Mouse (Mus musculus) limb, embryonic 12.5 days (tissue): ENCODE measurements around the gene Mterf4. TPM values are rescaled to one million over a fixed set of nuclear protein-coding genes. Genes with fewer than 3 reads are reported as not detected.

Source experiments
- ATAC-seq: fragments of 200-750 bp; cut with Nextera tagmentation; 2 replicates; pipeline ENCODE4 v1.8.0; 2017; ENCODE audit warnings: low read depth, moderate TSS enrichment; ENCODE audit not compliant: insufficient number of reproducible peaks, insufficient read depth, low FRiP score, low TSS enrichment
- H3K27ac ChIP-seq: fragments of 300-500 bp; sonication (generic); 2 replicates; pipeline ENCODE4 v1.5.1; 2016; ENCODE audit warnings: mild to moderate bottlenecking, moderate library complexity
- H3K27me3 ChIP-seq: fragments of 300-500 bp; sonication (generic); 2 replicates; pipeline ENCODE4 v1.6.1; 2016; ENCODE audit warnings: mild to moderate bottlenecking, moderate library complexity
- H3K36me3 ChIP-seq: fragments of 300-500 bp; sonication (generic); 2 replicates; pipeline ENCODE4 v1.6.1; 2016; ENCODE audit warnings: mild to moderate bottlenecking, moderate library complexity
- H3K4me1 ChIP-seq: fragments of 300-500 bp; sonication (generic); replicated peaks from 2 replicates; pipeline ENCODE4 v1.6.1; 2016
- H3K4me2 ChIP-seq: fragments of 300-500 bp; sonication (generic); 2 replicates; pipeline ENCODE4 v1.6.1; 2016; ENCODE audit warnings: mild to moderate bottlenecking, moderate library complexity
- H3K4me3 ChIP-seq: fragments of 300-500 bp; sonication (generic); replicated peaks from 2 replicates; pipeline ENCODE4 v1.5.1; 2016; ENCODE audit warnings: mild to moderate bottlenecking
- H3K9ac ChIP-seq: fragments of 300-500 bp; sonication (generic); replicated peaks from 2 replicates; pipeline ENCODE4 v1.6.1; 2016; ENCODE audit warnings: mild to moderate bottlenecking, moderate library complexity
- H3K9me3 ChIP-seq: fragments of 300-500 bp; sonication (generic); 2 replicates; pipeline ENCODE4 v1.6.1; 2016; ENCODE audit warnings: mild to moderate bottlenecking, moderate library complexity
- WGBS: fragments of 180-500 bp; shearing (Covaris S2); methylation state at CpG from one replicate; pipeline ENCODE4 v1.1.7; 2016; 5-methylcytosine and 5-hydroxymethylcytosine counted together
- microRNA-seq: library from miRNA; unstranded; fragments of <30 nt; microRNA quantifications from one replicate; pipeline ENCODE4, GENCODE M21; 2017
- polyA plus RNA-seq: library from polyadenylated mRNA; unstranded; fragments of >200 nt; fragmentation: Nextera tagmentation; extraction: Ambion mirVana; gene quantifications from 2 replicates; pipeline ENCODE4 v1.2.1, GENCODE M21; 2016

Gene Mterf4
- polyA plus RNA-seq, 1 experiment from 2014 or later = 38.8 TPM

DNA sequence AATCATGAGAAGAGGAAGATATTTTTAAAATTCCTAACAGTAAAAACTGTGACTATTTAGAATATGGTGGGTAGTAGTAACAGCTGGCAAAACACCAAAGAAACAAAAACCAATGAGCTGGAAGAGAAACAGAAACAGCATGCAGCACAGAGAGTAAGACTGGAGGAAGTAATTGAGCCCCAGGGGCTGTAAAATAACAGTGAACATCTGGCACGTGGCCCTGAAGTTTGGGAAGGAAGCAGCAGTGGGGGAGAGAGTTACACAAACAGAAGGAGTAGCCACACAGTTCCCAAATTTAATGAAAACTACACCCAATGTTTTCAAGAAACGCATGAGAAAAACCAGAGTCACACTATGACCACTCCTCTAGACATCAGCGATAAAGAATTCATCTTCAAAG, 38.5 kb downstream of the Mterf4 start:
- Histone ChIP-seq H3K9me3 (no peaks in the 10 kb centered on the region), H3K27me3 (no peaks in the 10 kb centered on the region), H3K36me3 (peaks cover 56% of the 10 kb centered on the region), H3K4me1 (peaks cover 14% of the 10 kb centered on the region), H3K27ac (no peak overlapping the region; the same call in 1 of the 2 replicates), H3K4me3 (no peak overlapping the region), H3K4me2 (no peak overlapping the region), H3K9ac (no peak overlapping the region)
- ATAC-seq = no peak; the same call in 1 of the 2 replicates
- 30% methylated on average over 3 of the region's 3 CpGs for WGBS

DNA sequence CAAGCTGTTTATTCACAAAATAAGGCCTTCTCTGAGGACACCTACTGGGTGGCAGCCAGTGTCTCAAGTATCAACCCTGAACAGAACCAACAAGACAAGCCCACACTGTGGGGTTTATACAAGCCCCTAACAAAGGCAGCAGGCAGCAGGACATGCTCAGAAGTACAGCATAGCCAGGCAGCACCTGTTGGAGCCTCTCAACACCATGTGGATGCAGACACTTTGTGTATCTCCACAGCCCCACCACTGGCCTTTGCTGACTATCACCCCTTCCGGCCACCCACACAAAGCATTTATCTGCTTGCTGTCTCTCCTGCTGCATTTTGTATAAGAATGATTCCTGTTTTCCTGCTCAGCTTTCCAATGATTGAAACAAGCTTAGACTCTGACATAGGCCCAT, 48.2 kb downstream of the Mterf4 start:
- no peaks in the 10 kb centered on the region for H3K27me3 ChIP-seq
- no peak overlapping the region for H3K27ac ChIP-seq
- H3K36me3 ChIP-seq = peaks cover 62% of the 10 kb centered on the region
- ATAC-seq = no peak
- H3K4me2 ChIP-seq = no peak overlapping the region
- H3K9ac ChIP-seq = no peak overlapping the region
- no peak overlapping the region for H3K4me3 ChIP-seq
- no peaks in the 10 kb centered on the region for H3K9me3 ChIP-seq
- H3K4me1 ChIP-seq = peaks cover 26% of the 10 kb centered on the region
- 87% methylated on average over 1 of the region's 1 CpGs for WGBS

DNA sequence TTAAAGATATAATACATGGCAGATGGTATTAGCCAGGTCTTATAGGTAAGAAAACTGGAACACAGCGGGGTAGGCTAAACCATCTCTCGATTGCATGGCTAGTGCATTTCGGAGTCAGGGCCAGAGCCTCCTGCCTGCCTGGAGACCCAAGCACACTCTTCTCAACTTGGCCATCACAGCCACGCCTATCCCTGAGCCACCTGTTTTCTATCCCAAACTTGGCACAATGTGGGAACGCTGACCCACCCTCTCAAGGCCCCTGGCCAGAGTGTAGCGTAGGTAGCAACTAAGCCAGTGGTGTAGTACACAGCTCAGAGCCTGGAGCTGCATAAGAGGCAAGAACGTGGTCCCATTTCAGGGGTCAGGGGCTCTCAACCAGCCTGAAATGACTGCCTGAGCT, 50.0 kb downstream of the Mterf4 start:
- Histone ChIP-seq H3K4me2 (no peak overlapping the region), H3K4me3 (no peak overlapping the region), H3K27ac (no peak overlapping the region), H3K9ac (no peak overlapping the region), H3K36me3 (peaks cover 47% of the 10 kb centered on the region), H3K4me1 (peaks cover 39% of the 10 kb centered on the region), H3K27me3 (no peaks in the 10 kb centered on the region), H3K9me3 (no peaks in the 10 kb centered on the region)
- no peak for ATAC-seq
- 87% methylated on average over 7 of the region's 7 CpGs for WGBS

GRCm38 (mm10) chr1:93252586-93252985, 53.1 kb downstream of the Mterf4 start:
- Histone ChIP-seq H3K4me2 (0 out of 2 replicates have a peak overlapping the region, but pooled peaks have one; percentile 2), H3K27ac (peak overlapping the region; percentile 53; the same call in 1 of the 2 replicates), H3K4me1 (peaks cover 39% of the 10 kb centered on the region), H3K36me3 (peaks cover 18% of the 10 kb centered on the region; the same call in 1 of the 2 replicates), H3K9ac (no peak overlapping the region), H3K27me3 (no peaks in the 10 kb centered on the region), H3K4me3 (no peak overlapping the region), H3K9me3 (no peaks in the 10 kb centered on the region)
- no peak for ATAC-seq
- 22% methylated on average over 2 of the region's 2 CpGs for WGBS

Small RNA genes within 50 kb of the gene (microRNA-seq; reads per million reads assigned to microRNA genes)
- gene Mir6345 (not detected), gene Mir6901 (not detected), gene Mir6902 (0.70 reads per million)

Other genes with a start within 250 kb of the Mterf4 start
- 10.3 and 12.4 TPM in 2 replicates for gene Kif1a, start 204.0 kb downstream of the Mterf4 start, polyA plus RNA-seq
- gene Agxt, start 170.7 kb downstream of the Mterf4 start, polyA plus RNA-seq = not detected in 2 replicates
- gene 2310007B03Rik, start 145.0 kb downstream of the Mterf4 start, polyA plus RNA-seq = 0.10 and 0.18 TPM in 2 replicates
- gene Crocc2, start 137.2 kb downstream of the Mterf4 start, polyA plus RNA-seq = 0.27 and 0.33 TPM in 2 replicates
- 39.5 and 45.7 TPM in 2 replicates for gene Sned1, start 70.1 kb downstream of the Mterf4 start, polyA plus RNA-seq
- 66.6 and 70.0 TPM in 2 replicates for gene Ppp1r7, start 36.9 kb upstream of the Mterf4 start, polyA plus RNA-seq
- gene Pask, start 37.6 kb upstream of the Mterf4 start, polyA plus RNA-seq = 25.8 and 27.0 TPM in 2 replicates
- 0.51 and 0.87 TPM in 2 replicates for gene Ano7, start 68.0 kb upstream of the Mterf4 start, polyA plus RNA-seq
- gene Hdlbp, start 172.9 kb upstream of the Mterf4 start, polyA plus RNA-seq = 135 and 140 TPM in 2 replicates
- gene Farp2, start 206.2 kb upstream of the Mterf4 start, polyA plus RNA-seq = 5.9 and 8.3 TPM in 2 replicates